Mouse (Mus musculus): ENCODE measurements at regions not wholly inside any gene's neighbourhood (a gene's known extent, or its start where the extent isn't known, plus 50 kb on each side); places are given as distances from the start of the nearest gene placed in this dataset.

GRCm38 (mm10) chr19:23089761-23090514 is 51.1 kb upstream of the Klf9 start:
- no peak for DNase-seq
